Mouse (Mus musculus) adipocyte (in vitro differentiated cells): Measurements from ENCODE around the gene Taf6.
A peak's percentile ranks its signal among the peaks of the same experiment; 100 is the strongest.
"Not testable (repeated sequence)": the region's sequence is repeated elsewhere in the genome, so short reads cannot be mapped to it uniquely, and the experiment has no call there.

ENCODE experiments used
- DNase-seq: peaks from one replicate; pipeline ENCODE4 v3.0.0-alpha.2; 2016; ENCODE audit warnings: low spot score

The Taf6 gene

GRCm38 (mm10) chr5:138186950-138187638, at the start of gene Taf6, which contains the start of gene Cnpy4:
Gene Taf6, minus strand, starts transcription at chr5:138187451.
Gene Cnpy4, plus strand, starts transcription at chr5:138187485.
- DNase-seq: peak; percentile 97

- DNase-seq: no peak
Observed at GRCm38 (mm10) chr5:138234224-138234623, 47.0 kb upstream of the Taf6 start.

GRCm38 (mm10) chr5:138233778-138234177, 46.5 kb upstream of the Taf6 start:
- DNase-seq: no peak

- no peak for DNase-seq
Observed at GRCm38 (mm10) chr5:138229511-138229910, 42.3 kb upstream of the Taf6 start.

- DNase-seq: peak; percentile 69
Observed at GRCm38 (mm10) chr5:138228026-138228425, 40.8 kb upstream of the Taf6 start.

GRCm38 (mm10) chr5:138227367-138227766, 40.1 kb upstream of the Taf6 start:
- no peak for DNase-seq

GRCm38 (mm10) chr5:138226491-138226890, 39.2 kb upstream of the Taf6 start:
- no peak for DNase-seq

- no peak for DNase-seq
Observed at GRCm38 (mm10) chr5:138225700-138226099, 38.4 kb upstream of the Taf6 start, which contains the start of gene Nxpe5. Gene Nxpe5, plus strand, starts transcription at chr5:138225898.

- peak; percentile 58 for DNase-seq
Observed at GRCm38 (mm10) chr5:138223287-138223686, 36.0 kb upstream of the Taf6 start.

GRCm38 (mm10) chr5:138222111-138222510, 34.9 kb upstream of the Taf6 start:
- peak; percentile 98 for DNase-seq

GRCm38 (mm10) chr5:138219864-138220263, 32.6 kb upstream of the Taf6 start:
- no peak for DNase-seq

- not testable (repeated sequence) for DNase-seq
Observed at GRCm38 (mm10) chr5:138216632-138217031, 29.4 kb upstream of the Taf6 start.

GRCm38 (mm10) chr5:138207873-138208272, 20.6 kb upstream of the Taf6 start:
- DNase-seq: peak; percentile 59

GRCm38 (mm10) chr5:138207253-138207652, 20.0 kb upstream of the Taf6 start:
- peak; percentile 100 for DNase-seq

GRCm38 (mm10) chr5:138202086-138202485, 14.8 kb upstream of the Taf6 start:
- no peak for DNase-seq

- peak; percentile 70 for DNase-seq
Observed at GRCm38 (mm10) chr5:138199576-138199975, 12.3 kb upstream of the Taf6 start.

- no peak for DNase-seq
Observed at GRCm38 (mm10) chr5:138195463-138195862, 8.2 kb upstream of the Taf6 start.

GRCm38 (mm10) chr5:138194755-138195345, 7.6 kb upstream of the Taf6 start:
- no peak for DNase-seq

GRCm38 (mm10) chr5:138193771-138194727, 6.8 kb upstream of the Taf6 start, which contains the start of gene Mblac1:
Gene Mblac1, plus strand, starts transcription at chr5:138194314.
- peak; percentile 87 for DNase-seq

GRCm38 (mm10) chr5:138187661-138188306, 533 bp upstream of the Taf6 start:
- DNase-seq: peak; percentile 91

- DNase-seq: peak; percentile 79
Observed at GRCm38 (mm10) chr5:138173217-138173616, 14.0 kb downstream of the Taf6 start.
